ENCODE assay signal across 19 mouse cellular contexts in genomic region chr2:131385176-131385575, GRCm38 (mm10). TPM values are rescaled to one million over a fixed set of nuclear protein-coding genes. Genes with fewer than 3 reads are reported as not detected.
A peak's percentile ranks its signal among the peaks of the same experiment; 100 is the strongest.
DNase-seq lines count a peak whose midpoint lies in the region; TF ChIP-seq lines count a peak whose summit lies in the region.
"Had no signal": no experiment of that assay in that cellular context is flagged by ENCODE, and none has a peak within 500 bp of the region (broad histone marks: within the 10 kb centered on the region; RNA-seq: fewer than 3 reads in every experiment).

No protein-coding gene starts in this region.

- DNase-seq in frontal cortex, adult 2 months (ENCODE audit: extremely low spot score in 1 of 2, low spot score in 1 of 2), result peak; percentile 41 to 71
- DNase-seq in frontal cortex, postnatal 25 days (ENCODE audit: low spot score in 2 of 2), result no peak
- peak; percentile 23 to 52 for DNase-seq in layer of hippocampus, adult 18-20 months (ENCODE audit: low spot score in 2 of 2)
- DNase-seq in layer of hippocampus, postnatal 25 days (ENCODE audit: extremely low spot score in 1 of 2, low spot score in 1 of 2), result no peak
- peak; percentile 17 to 27 for DNase-seq in left cerebral cortex, adult 2 months (ENCODE audit: extremely low spot score in 1 of 2, low spot score in 2 of 2)
- DNase-seq in left cerebral cortex, postnatal 4 days, result no peak
- DNase-seq in brain, adult 2 months (ENCODE audit: low read depth, low spot score), result peak; percentile 82
- no peak for DNase-seq in embryo, embryonic 10.5 days (ENCODE audit: low spot score)
- DNase-seq: adrenal gland, postnatal 14 days; cerebellum, adult 18-20 months; cerebellum, adult 9-11 months; cerebellum, postnatal 36 days; forebrain, postnatal 0 days; heart, adult 2 months had no signal

- no peak overlapping the region for H3K4me3 ChIP-seq in left cerebral cortex, adult 2 months
- H3K4me3 ChIP-seq: embryonic facial prominence, embryonic 10.5 days; forebrain, embryonic 13.5 days; heart, adult 2 months; heart, embryonic 12.5 days; hindbrain, embryonic 10.5 days had no signal

- intact Hi-C loops in left cerebral cortex, adult 2 months (cut with DNase I), result no loop called here
- intact Hi-C loops in left cerebral cortex, postnatal 4 days (cut with DNase I), result no loop called here

- H3K27ac ChIP-seq in left cerebral cortex, adult 2 months, result 0 out of 2 replicates have a peak overlapping the region, but pooled peaks have one; percentile 50
- H3K27ac ChIP-seq: embryonic facial prominence, embryonic 10.5 days; forebrain, embryonic 13.5 days; heart, adult 2 months; hindbrain, embryonic 10.5 days; hindbrain, embryonic 14.5 days had no signal

- TF ChIP-seq CTCF in left cerebral cortex, adult 2 months (IDR thresholded peaks at IDR 0.05), result no peak

RNA-seq across cellular contexts. Expression of gene Rnf24, which starts 32.5 kb away (rescaled TPM):
- 20.3 and 21.8 TPM in 2 replicates for polyA plus RNA-seq in frontal cortex, adult 2 months (2012; rRNA removed)
- 10 to 100 TPM; 28.8 to 32.3 TPM for total RNA-seq in layer of hippocampus, adult 18-20 months (2021)
- 10 to 100 TPM; 28.2 to 30.5 TPM for total RNA-seq in layer of hippocampus, postnatal 25 days (2021)
- 10 to 100 TPM; 39.8 to 41.4 TPM for total RNA-seq in left cerebral cortex, adult 2 months (2021)
- total RNA-seq in left cerebral cortex, postnatal 4 days (2021), result 10 to 100 TPM; 41.1 to 42.8 TPM

Comparison
In these comparisons a context has a peak if more than half of its experiments do, and no peak if none do; other contexts are left out.
1. DNase-seq: peak in frontal cortex, adult 2 months (2 of 2), layer of hippocampus, adult 18-20 months (2 of 2), left cerebral cortex, adult 2 months (2 of 2) and brain, adult 2 months (single experiment); none in frontal cortex, postnatal 25 days (0 of 2), layer of hippocampus, postnatal 25 days (0 of 2), left cerebral cortex, postnatal 4 days (single experiment) and embryo, embryonic 10.5 days (single experiment).